Mouse (Mus musculus): Measurements from ENCODE around the gene Wdr48. TPM values are rescaled to one million over a fixed set of nuclear protein-coding genes. Genes with fewer than 3 reads are reported as not detected.

The Wdr48 gene
- polyA plus RNA-seq, 1 experiment from 2014 or later, result 59.6 TPM

- no peak overlapping the region for H3K9ac ChIP-seq (ENCODE audit: low read length)
- no peak for ATAC-seq (ENCODE audit: insufficient number of reproducible peaks, low FRiP score, low TSS enrichment, low read depth)
Observed at GRCm38 (mm10) chr9:119950434-119950833, 55.8 kb downstream of the Wdr48 start.

GRCm38 (mm10) chr9:119951388-119951787 lies 56.7 kb downstream of the Wdr48 start:
- Histone ChIP-seq H3K4me2 (ENCODE audit: low read depth, severe bottlenecking) (no peak overlapping the region), H3K4me3 (ENCODE audit: low read depth, low read length) (no peak overlapping the region), H3K27ac (replicated peaks; ENCODE audit: low read depth, low read length) (no peak overlapping the region), H3K36me3 (ENCODE audit: control insufficient read depth, insufficient read depth, low read length) (no peaks in the 10 kb centered on the region), H3K9me3 (ENCODE audit: control insufficient read depth, low read length) (no peaks in the 10 kb centered on the region), H3K27me3 (ENCODE audit: control insufficient read depth, insufficient read depth, low read length) (no peaks in the 10 kb centered on the region), H3K4me1 (ENCODE audit: control insufficient read depth, insufficient read depth, low read length) (no peaks in the 10 kb centered on the region), H3K9ac (ENCODE audit: low read length) (no peak overlapping the region)
- WGBS, result 85% methylated on average over 9 of the region's 9 CpGs
- no peak for ATAC-seq (ENCODE audit: insufficient number of reproducible peaks, low FRiP score, low TSS enrichment, low read depth)
- no peak for DNase-seq (ENCODE audit: low spot score)

More at GRCm38 (mm10) chr9:119950434-119950833, 55.8 kb downstream of the Wdr48 start:
- H3K27ac ChIP-seq (replicated peaks; ENCODE audit: low read depth, low read length), result no peak overlapping the region
- H3K27me3 ChIP-seq (ENCODE audit: control insufficient read depth, insufficient read depth, low read length), result no peaks in the 10 kb centered on the region
- 53% methylated on average over 6 of the region's 6 CpGs for WGBS
- DNase-seq (ENCODE audit: low spot score), result no peak
- H3K4me1 ChIP-seq (ENCODE audit: control insufficient read depth, insufficient read depth, low read length), result no peaks in the 10 kb centered on the region
- no peak overlapping the region for H3K4me3 ChIP-seq (ENCODE audit: low read depth, low read length)
- no peaks in the 10 kb centered on the region for H3K9me3 ChIP-seq (ENCODE audit: control insufficient read depth, low read length)
- no peaks in the 10 kb centered on the region for H3K36me3 ChIP-seq (ENCODE audit: control insufficient read depth, insufficient read depth, low read length)
- no peak overlapping the region for H3K4me2 ChIP-seq (ENCODE audit: low read depth, severe bottlenecking)

DNA sequence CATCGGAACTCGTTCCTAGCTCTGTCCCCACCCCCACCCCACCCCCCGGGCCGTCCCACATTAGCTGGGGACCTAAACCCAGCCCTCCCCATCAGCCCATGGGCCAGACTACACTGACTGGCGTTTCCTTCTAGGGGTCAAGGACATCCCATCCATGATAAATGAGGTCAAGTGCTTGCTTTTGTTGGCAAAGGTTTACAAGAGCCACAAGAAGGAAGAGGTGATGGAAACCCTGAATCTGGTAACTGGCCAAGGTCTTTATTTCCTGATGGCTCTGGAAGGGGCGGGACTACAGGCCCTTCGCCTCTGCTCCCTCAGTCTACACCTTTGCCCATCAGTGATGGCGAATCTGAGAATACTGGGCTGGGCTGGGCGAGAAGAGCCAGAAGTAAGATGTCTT lies 64.2 kb downstream of the Wdr48 start:
- Histone ChIP-seq H3K4me1 (ENCODE audit: control insufficient read depth, insufficient read depth, low read length) (peaks cover 5% of the 10 kb centered on the region; the same call in 1 of the 2 replicates), H3K4me2 (ENCODE audit: low read depth, severe bottlenecking) (no peak overlapping the region), H3K27me3 (ENCODE audit: control insufficient read depth, insufficient read depth, low read length) (no peaks in the 10 kb centered on the region), H3K36me3 (ENCODE audit: control insufficient read depth, insufficient read depth, low read length) (no peaks in the 10 kb centered on the region), H3K9me3 (ENCODE audit: control insufficient read depth, low read length) (no peaks in the 10 kb centered on the region), H3K4me3 (ENCODE audit: low read depth, low read length) (no peak overlapping the region), H3K27ac (replicated peaks; ENCODE audit: low read depth, low read length) (no peak overlapping the region), H3K9ac (ENCODE audit: low read length) (no peak overlapping the region)
- WGBS, result 84% methylated on average over 9 of the region's 9 CpGs
- no peak for ATAC-seq (ENCODE audit: insufficient number of reproducible peaks, low FRiP score, low TSS enrichment, low read depth)
- DNase-seq (ENCODE audit: low spot score), result no peak

DNA sequence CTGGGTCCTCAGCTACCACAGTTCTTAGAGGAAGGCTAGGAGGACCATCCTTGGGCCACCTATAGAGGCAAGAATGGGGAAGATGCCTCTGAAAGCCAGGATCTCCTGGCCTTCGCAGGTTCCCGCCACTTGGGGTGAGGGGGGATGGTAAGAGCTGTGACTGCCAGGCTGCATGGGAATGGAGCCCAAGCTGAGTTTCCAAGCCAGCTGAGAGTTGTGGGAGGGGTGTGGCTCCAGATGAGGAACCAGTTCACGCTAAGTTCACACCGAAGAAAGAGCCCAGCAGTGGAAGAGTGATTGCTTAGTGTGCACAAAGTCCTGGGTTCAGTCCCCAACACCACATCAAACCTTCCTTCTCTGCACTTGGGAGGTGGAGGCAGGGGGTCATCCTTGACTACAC lies 67.5 kb downstream of the Wdr48 start:
- no peaks in the 10 kb centered on the region for H3K27me3 ChIP-seq (ENCODE audit: control insufficient read depth, insufficient read depth, low read length)
- H3K27ac ChIP-seq (replicated peaks; ENCODE audit: low read depth, low read length), result no peak overlapping the region
- H3K4me2 ChIP-seq (ENCODE audit: low read depth, severe bottlenecking), result no peak overlapping the region
- H3K4me3 ChIP-seq (ENCODE audit: low read depth, low read length), result no peak overlapping the region
- no peak overlapping the region for H3K9ac ChIP-seq (ENCODE audit: low read length)
- H3K36me3 ChIP-seq (ENCODE audit: control insufficient read depth, insufficient read depth, low read length), result no peaks in the 10 kb centered on the region
- WGBS, result 80% methylated on average over 4 of the region's 4 CpGs
- peaks cover 5% of the 10 kb centered on the region; the same call in 1 of the 2 replicates for H3K4me1 ChIP-seq (ENCODE audit: control insufficient read depth, insufficient read depth, low read length)
- no peak for DNase-seq (ENCODE audit: low spot score)
- no peak for ATAC-seq (ENCODE audit: insufficient number of reproducible peaks, low FRiP score, low TSS enrichment, low read depth)
- H3K9me3 ChIP-seq (ENCODE audit: control insufficient read depth, low read length), result no peaks in the 10 kb centered on the region

- ATAC-seq (ENCODE audit: insufficient number of reproducible peaks, low FRiP score, low TSS enrichment, low read depth), result peak; percentile 79; the same call in 1 of the 2 replicates
- no peak overlapping the region for H3K4me3 ChIP-seq (ENCODE audit: low read depth, low read length)
Observed at GRCm38 (mm10) chr9:119962987-119963667, 68.4 kb downstream of the Wdr48 start.

GRCm38 (mm10) chr9:119964206-119964605 lies 69.5 kb downstream of the Wdr48 start:
- Histone ChIP-seq H3K27me3 (ENCODE audit: control insufficient read depth, insufficient read depth, low read length) (no peaks in the 10 kb centered on the region), H3K9me3 (ENCODE audit: control insufficient read depth, low read length) (no peaks in the 10 kb centered on the region), H3K27ac (replicated peaks; ENCODE audit: low read depth, low read length) (no peak overlapping the region), H3K9ac (ENCODE audit: low read length) (no peak overlapping the region), H3K36me3 (ENCODE audit: control insufficient read depth, insufficient read depth, low read length) (no peaks in the 10 kb centered on the region), H3K4me3 (ENCODE audit: low read depth, low read length) (no peak overlapping the region), H3K4me1 (ENCODE audit: control insufficient read depth, insufficient read depth, low read length) (peaks cover 5% of the 10 kb centered on the region; the same call in 1 of the 2 replicates), H3K4me2 (ENCODE audit: low read depth, severe bottlenecking) (no peak overlapping the region)
- ATAC-seq (ENCODE audit: insufficient number of reproducible peaks, low FRiP score, low TSS enrichment, low read depth), result no peak
- no peak for DNase-seq (ENCODE audit: low spot score)
- WGBS, result 67% methylated on average over 3 of the region's 3 CpGs

More at GRCm38 (mm10) chr9:119962987-119963667, 68.4 kb downstream of the Wdr48 start:
- Histone ChIP-seq H3K4me1 (ENCODE audit: control insufficient read depth, insufficient read depth, low read length) (peaks cover 5% of the 10 kb centered on the region; the same call in 1 of the 2 replicates), H3K36me3 (ENCODE audit: control insufficient read depth, insufficient read depth, low read length) (no peaks in the 10 kb centered on the region), H3K9me3 (ENCODE audit: control insufficient read depth, low read length) (no peaks in the 10 kb centered on the region), H3K27me3 (ENCODE audit: control insufficient read depth, insufficient read depth, low read length) (no peaks in the 10 kb centered on the region), H3K27ac (replicated peaks; ENCODE audit: low read depth, low read length) (no peak overlapping the region), H3K4me2 (ENCODE audit: low read depth, severe bottlenecking) (peak overlapping the region; percentile 26), H3K9ac (ENCODE audit: low read length) (peak overlapping the region; percentile 27; the same call in 1 of the 2 replicates)
- WGBS, result 10% methylated on average over 21 of the region's 21 CpGs
- DNase-seq (ENCODE audit: low spot score), result peak; percentile 90

GRCm38 (mm10) chr9:119965186-119965585 lies 70.5 kb downstream of the Wdr48 start:
- H3K9ac ChIP-seq (ENCODE audit: low read length), result no peak overlapping the region
- ATAC-seq (ENCODE audit: insufficient number of reproducible peaks, low FRiP score, low TSS enrichment, low read depth), result no peak
- WGBS, result 83% methylated on average over 3 of the region's 3 CpGs
- no peak overlapping the region for H3K4me2 ChIP-seq (ENCODE audit: low read depth, severe bottlenecking)
- H3K27me3 ChIP-seq (ENCODE audit: control insufficient read depth, insufficient read depth, low read length), result no peaks in the 10 kb centered on the region
- DNase-seq (ENCODE audit: low spot score), result no peak
- no peaks in the 10 kb centered on the region for H3K36me3 ChIP-seq (ENCODE audit: control insufficient read depth, insufficient read depth, low read length)
- H3K4me3 ChIP-seq (ENCODE audit: low read depth, low read length), result no peak overlapping the region
- peaks cover 5% of the 10 kb centered on the region; the same call in 1 of the 2 replicates for H3K4me1 ChIP-seq (ENCODE audit: control insufficient read depth, insufficient read depth, low read length)
- H3K9me3 ChIP-seq (ENCODE audit: control insufficient read depth, low read length), result no peaks in the 10 kb centered on the region
- H3K27ac ChIP-seq (replicated peaks; ENCODE audit: low read depth, low read length), result no peak overlapping the region

DNA sequence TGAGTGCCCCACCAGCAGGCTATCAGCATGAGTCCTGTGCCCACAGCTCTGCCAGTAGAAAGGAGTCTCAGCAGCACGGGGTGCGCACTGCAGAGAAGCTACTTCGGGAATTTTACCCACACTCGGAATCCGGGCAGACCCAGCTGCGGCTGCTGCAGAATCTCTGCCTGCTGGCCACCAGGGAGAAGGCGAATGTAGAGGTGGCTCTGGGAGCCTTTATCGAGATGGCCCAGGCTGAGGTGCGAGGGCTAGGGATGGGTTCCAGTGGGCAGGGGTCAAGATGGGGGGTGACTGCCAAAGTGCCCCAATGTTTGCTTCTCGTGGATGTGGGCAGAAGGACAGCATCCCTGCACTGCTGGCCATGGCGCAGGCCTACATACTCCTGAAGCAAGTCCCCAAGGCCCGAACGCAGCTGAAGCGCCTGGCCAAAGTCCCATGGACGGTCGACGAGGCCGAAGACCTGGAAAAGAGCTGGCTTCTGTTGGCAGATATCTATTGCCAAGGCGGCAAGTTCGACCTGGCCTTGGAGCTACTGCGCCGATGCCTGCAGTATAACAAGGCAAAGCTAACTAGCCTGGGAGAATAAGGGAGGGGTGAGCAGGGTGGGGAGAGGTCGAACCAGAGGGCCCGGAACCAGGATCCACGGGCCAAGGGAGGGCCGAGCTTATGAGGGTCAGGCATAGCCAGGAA lies 71.7 kb downstream of the Wdr48 start:
- Histone ChIP-seq H3K4me2 (ENCODE audit: low read depth, severe bottlenecking) (no peak overlapping the region), H3K4me3 (ENCODE audit: low read depth, low read length) (no peak overlapping the region), H3K9me3 (ENCODE audit: control insufficient read depth, low read length) (no peaks in the 10 kb centered on the region), H3K36me3 (ENCODE audit: control insufficient read depth, insufficient read depth, low read length) (no peaks in the 10 kb centered on the region), H3K9ac (ENCODE audit: low read length) (no peak overlapping the region), H3K4me1 (ENCODE audit: control insufficient read depth, insufficient read depth, low read length) (peaks cover 5% of the 10 kb centered on the region; the same call in 1 of the 2 replicates), H3K27ac (replicated peaks; ENCODE audit: low read depth, low read length) (no peak overlapping the region), H3K27me3 (ENCODE audit: control insufficient read depth, insufficient read depth, low read length) (no peaks in the 10 kb centered on the region)
- ATAC-seq (ENCODE audit: insufficient number of reproducible peaks, low FRiP score, low TSS enrichment, low read depth), result no peak
- WGBS, result 87% methylated on average over 26 of the region's 26 CpGs
- DNase-seq (ENCODE audit: low spot score), result no peak

Measured in limb, embryonic 11.5 days (tissue).